Mouse (Mus musculus): ENCODE data around the gene Prss27. TPM values are rescaled to one million over a fixed set of nuclear protein-coding genes. Genes with fewer than 3 reads are reported as not detected.
"Not testable (repeated sequence)": the region's sequence is repeated elsewhere in the genome, so short reads cannot be mapped to it uniquely, and the experiment has no call there.

The Prss27 gene
- polyA plus RNA-seq, 1 experiment, result not detected

DNA sequence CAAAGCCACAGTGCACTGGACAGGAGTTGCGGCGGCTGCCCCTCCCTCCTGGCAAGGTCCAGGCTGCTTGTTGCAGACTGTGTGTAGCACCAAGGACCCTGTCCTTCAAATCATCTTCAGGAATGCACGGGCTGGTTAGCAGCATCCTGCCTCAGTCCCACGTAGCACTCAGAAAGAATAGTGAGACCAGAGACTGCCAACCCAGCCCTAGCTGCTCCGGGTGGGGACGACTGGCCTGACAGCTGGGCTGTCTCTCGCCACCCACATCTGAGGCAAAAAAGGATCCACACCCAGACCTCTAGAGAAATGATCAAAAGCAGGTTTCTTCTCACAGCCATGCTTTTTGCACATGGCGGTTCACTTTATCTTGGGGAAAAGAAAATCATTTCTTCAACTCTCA is 11.1 kb downstream of the Prss27 start:
- no peaks in the 10 kb centered on the region for H3K9me3 ChIP-seq
- H3K36me3 ChIP-seq (replicated peaks; ENCODE audit: low read length), result peaks cover 70% of the 10 kb centered on the region
- no peak for TF ChIP-seq FLI1 (IDR thresholded peaks at IDR 0.05; ENCODE audit: low read length)
- no peak for TF ChIP-seq GATA1 (IDR thresholded peaks at IDR 0.05; ENCODE audit: borderline replicate concordance, low read length)
- H3K4me3 ChIP-seq (replicated peaks), result no peak overlapping the region
- H3K4me1 ChIP-seq, result peaks cover 15% of the 10 kb centered on the region
- H3K27me3 ChIP-seq (replicated peaks), result peaks cover 2% of the 10 kb centered on the region

DNA sequence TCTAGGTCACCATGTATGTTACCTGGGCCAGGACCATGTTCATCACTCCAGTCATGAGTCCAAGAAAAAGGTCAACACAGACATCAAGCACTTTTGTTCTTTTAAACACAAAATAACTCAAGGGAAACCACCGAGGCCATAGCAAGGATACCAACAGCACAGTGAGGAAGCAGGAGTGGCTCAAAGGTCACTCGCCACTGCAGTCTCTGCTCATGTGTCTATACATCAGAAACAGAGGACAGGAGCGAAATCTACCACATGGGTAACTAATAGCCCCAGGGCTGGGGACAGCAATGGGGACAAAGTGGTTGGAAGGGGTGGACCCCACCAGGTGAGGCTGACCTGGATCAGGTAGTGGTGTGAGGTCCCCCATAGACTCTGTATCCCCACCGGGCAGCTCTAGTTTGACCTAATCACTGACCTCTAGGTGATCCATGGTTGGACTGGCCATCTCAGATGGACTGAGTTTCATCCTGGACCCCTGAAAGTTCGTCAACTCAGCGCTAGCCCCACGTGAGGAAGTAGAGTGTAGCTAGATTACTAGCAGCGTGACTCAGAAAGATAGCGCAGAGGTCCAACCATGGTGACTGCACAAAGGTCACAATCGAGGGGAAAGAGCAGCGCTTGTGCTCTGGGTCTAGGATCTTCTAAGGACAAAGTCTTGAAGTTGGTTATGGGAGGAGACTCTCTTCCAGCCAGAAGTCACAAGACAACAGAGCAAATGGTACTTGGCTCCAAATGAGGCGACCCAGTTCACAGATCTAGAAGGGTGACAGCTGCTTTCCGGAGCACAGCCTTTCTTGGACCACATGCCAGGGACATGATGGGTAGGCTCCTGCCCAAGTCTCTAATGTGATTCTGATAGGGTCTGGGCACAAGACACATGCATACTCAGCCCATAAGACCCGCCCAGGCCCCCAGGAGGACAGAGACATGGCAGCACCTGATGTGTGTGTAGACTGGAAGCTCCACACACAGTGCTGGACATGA is 19.0 kb downstream of the Prss27 start:
- no peaks in the 10 kb centered on the region for H3K9me3 ChIP-seq
- no peak for TF ChIP-seq GATA1 (IDR thresholded peaks at IDR 0.05; ENCODE audit: borderline replicate concordance, low read length)
- TF ChIP-seq FLI1 (IDR thresholded peaks at IDR 0.05; ENCODE audit: low read length), result no peak
- peaks cover 22% of the 10 kb centered on the region for H3K4me1 ChIP-seq
- H3K4me3 ChIP-seq (replicated peaks), result no peak overlapping the region
- no peaks in the 10 kb centered on the region for H3K27me3 ChIP-seq (replicated peaks)
- peaks cover 90% of the 10 kb centered on the region for H3K36me3 ChIP-seq (replicated peaks; ENCODE audit: low read length)

- peaks cover 30% of the 10 kb centered on the region for H3K4me1 ChIP-seq
- peaks cover 90% of the 10 kb centered on the region for H3K36me3 ChIP-seq (replicated peaks; ENCODE audit: low read length)
- H3K4me3 ChIP-seq (replicated peaks), result no peak overlapping the region
- no peaks in the 10 kb centered on the region for H3K27me3 ChIP-seq (replicated peaks)
- TF ChIP-seq FLI1 (IDR thresholded peaks at IDR 0.05; ENCODE audit: low read length) (no peak), GATA1 (IDR thresholded peaks at IDR 0.05; ENCODE audit: borderline replicate concordance, low read length) (no peak)
- no peaks in the 10 kb centered on the region for H3K9me3 ChIP-seq
These were observed 19.8 kb downstream of the Prss27 start for GRCm38 (mm10) chr17:24057730-24058245.

DNA sequence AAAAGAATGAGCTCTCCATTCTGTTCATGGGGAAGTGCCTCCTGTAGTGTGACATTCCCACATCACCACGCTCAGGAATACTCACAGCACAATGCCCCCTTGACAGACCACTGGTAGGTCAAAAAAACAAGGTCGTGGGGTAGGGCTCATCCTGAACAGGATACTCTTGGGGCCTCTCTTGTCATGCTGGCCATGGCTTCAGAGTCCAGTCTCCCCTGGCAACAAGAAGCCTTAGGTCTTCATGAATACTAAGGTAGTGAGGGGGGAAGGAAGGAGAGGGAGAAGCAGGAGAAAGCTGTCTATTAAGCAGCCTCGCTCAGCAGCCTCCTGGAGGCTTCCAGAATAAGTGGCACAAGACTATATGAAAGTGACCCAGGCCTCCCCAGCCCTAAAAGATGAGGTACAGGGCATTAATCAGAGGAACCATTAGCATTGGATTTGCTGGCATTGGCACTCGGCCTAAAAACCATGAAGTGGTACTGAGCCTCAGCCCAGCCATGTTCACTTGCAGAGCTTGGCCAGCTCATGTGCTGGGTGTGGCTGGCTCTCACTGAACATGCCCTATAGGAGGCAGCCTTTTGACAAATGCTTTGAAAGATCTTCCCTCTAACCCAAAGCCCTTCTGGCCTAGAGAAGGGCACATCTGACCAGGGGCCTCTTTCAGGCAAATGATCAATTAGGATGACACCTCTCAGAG is 24.7 kb downstream of the Prss27 start:
- no peaks in the 10 kb centered on the region for H3K27me3 ChIP-seq (replicated peaks)
- peaks cover 81% of the 10 kb centered on the region for H3K36me3 ChIP-seq (replicated peaks; ENCODE audit: low read length)
- TF ChIP-seq GATA1 (IDR thresholded peaks at IDR 0.05; ENCODE audit: borderline replicate concordance, low read length), result no peak
- TF ChIP-seq FLI1 (IDR thresholded peaks at IDR 0.05; ENCODE audit: low read length), result no peak
- peaks cover 45% of the 10 kb centered on the region for H3K4me1 ChIP-seq
- no peak overlapping the region for H3K4me3 ChIP-seq (replicated peaks)
- no peaks in the 10 kb centered on the region for H3K9me3 ChIP-seq

DNA sequence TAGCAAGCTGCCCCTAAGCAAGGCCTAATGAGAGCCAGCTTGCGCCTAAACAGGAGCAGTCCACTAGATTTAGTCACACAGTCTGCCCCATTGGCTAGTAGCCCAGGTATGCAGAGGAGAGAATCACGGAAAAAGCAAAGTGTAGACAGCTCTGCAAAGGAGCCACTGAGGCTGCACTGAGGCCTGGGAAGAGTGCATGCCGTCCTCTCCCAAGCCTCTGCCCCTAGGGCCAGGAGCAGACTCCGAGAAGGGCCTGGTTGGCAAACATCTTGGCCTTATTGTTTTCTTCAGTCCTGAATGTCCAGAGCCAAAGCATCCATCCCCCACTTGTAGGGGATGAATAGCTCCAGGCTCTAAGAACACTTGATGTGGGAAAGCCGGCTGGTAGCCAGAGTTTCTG is 30.3 kb downstream of the Prss27 start:
- H3K4me1 ChIP-seq, result peaks cover 54% of the 10 kb centered on the region
- H3K36me3 ChIP-seq (replicated peaks; ENCODE audit: low read length), result peaks cover 59% of the 10 kb centered on the region
- TF ChIP-seq FLI1 (IDR thresholded peaks at IDR 0.05; ENCODE audit: low read length), result no peak
- no peak for TF ChIP-seq GATA1 (IDR thresholded peaks at IDR 0.05; ENCODE audit: borderline replicate concordance, low read length)

DNA sequence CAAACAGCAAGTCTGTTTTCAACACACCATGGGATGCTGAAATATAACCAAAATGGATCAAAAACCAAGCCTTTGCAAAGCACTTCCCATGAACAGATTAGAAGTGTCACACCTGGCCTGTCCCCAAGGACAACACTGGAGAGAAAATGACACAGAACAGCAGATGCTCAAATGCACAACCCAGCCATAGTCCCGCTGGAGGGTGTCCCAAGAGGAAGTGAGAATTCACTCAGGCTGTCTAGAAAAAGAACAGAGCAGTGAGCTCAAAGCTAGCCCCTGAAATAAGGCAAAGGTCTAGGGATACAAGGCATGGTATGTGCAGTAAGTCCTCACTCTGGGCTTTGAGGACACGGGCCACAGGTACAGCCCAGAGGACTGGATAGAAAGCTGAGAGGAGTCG is 31.6 kb downstream of the Prss27 start:
- Histone ChIP-seq H3K4me3 (replicated peaks) (no peak overlapping the region), H3K36me3 (replicated peaks; ENCODE audit: low read length) (peaks cover 53% of the 10 kb centered on the region), H3K9me3 (no peaks in the 10 kb centered on the region), H3K27me3 (replicated peaks) (no peaks in the 10 kb centered on the region), H3K4me1 (peaks cover 42% of the 10 kb centered on the region)
- TF ChIP-seq GATA1 (IDR thresholded peaks at IDR 0.05; ENCODE audit: borderline replicate concordance, low read length), result no peak
- TF ChIP-seq FLI1 (IDR thresholded peaks at IDR 0.05; ENCODE audit: low read length), result no peak

More for the DNA sequence above, 30.3 kb downstream of the Prss27 start:
- Histone ChIP-seq H3K4me3 (replicated peaks) (no peak overlapping the region), H3K9me3 (no peaks in the 10 kb centered on the region), H3K27me3 (replicated peaks) (no peaks in the 10 kb centered on the region)

DNA sequence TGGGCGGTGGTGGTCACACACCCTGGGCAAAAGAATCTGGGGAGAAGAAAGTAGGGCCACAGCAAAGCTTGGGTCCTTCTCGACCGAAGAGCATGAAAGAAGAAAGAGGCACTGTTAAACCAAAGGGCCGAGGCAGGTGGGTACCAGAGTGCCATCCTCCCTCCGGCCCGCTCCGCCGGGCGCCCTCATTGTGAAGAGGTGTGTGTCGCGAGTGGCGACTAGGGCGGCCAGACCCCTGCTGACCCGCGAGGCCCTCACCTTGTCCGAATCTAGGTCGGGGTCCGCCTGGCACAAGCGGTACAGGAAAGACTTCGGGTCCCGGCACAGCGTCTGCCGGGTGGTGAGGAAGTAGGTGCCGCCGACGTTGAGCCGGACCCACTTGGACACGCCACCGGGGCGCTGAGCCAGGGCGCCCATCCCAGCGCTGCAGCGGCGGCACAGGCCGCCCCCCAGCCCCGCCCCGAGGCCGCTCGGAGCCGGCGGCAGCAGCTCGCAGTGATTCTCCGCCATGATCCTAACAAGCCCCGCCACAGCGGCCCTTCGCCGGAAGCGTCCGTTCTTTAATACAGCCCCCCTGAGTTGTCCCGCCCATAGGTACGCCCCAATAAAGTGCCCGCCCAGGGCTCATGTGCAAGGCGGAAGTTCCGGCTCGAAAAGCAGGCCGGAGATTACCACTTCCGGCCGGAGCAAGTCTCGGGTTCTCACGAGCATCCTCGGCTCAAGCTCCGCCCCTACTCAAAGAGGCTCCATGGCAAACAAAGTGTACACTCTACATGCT is 35.2 kb downstream of the Prss27 start, which contains the start of gene Kctd5:
Gene Kctd5 (minus strand): TSS at position 567 of the 778 bp plus-strand sequence.
- H3K27me3 ChIP-seq (replicated peaks), result no peaks in the 10 kb centered on the region
- H3K4me3 ChIP-seq (replicated peaks), result peak within 1 kb of the TSS; percentile 97
- peak; percentile 68; the same call in 1 of the 2 replicates for TF ChIP-seq FLI1 (IDR thresholded peaks at IDR 0.05; ENCODE audit: low read length)
- no peak for TF ChIP-seq GATA1 (IDR thresholded peaks at IDR 0.05; ENCODE audit: borderline replicate concordance, low read length)
- H3K4me1 ChIP-seq, result peaks cover 34% of the 10 kb centered on the region
- peaks cover 54% of the 10 kb centered on the region for H3K36me3 ChIP-seq (replicated peaks; ENCODE audit: low read length)
- no peaks in the 10 kb centered on the region for H3K9me3 ChIP-seq

- Histone ChIP-seq H3K27me3 (replicated peaks) (no peaks in the 10 kb centered on the region), H3K9me3 (no peaks in the 10 kb centered on the region), H3K4me1 (peaks cover 9% of the 10 kb centered on the region), H3K4me3 (replicated peaks) (no peak overlapping the region), H3K36me3 (replicated peaks; ENCODE audit: low read length) (peaks cover 71% of the 10 kb centered on the region)
- TF ChIP-seq FLI1 (IDR thresholded peaks at IDR 0.05; ENCODE audit: low read length), result no peak
These were observed 39.2 kb downstream of the Prss27 start for GRCm38 (mm10) chr17:24077101-24077500.

DNA sequence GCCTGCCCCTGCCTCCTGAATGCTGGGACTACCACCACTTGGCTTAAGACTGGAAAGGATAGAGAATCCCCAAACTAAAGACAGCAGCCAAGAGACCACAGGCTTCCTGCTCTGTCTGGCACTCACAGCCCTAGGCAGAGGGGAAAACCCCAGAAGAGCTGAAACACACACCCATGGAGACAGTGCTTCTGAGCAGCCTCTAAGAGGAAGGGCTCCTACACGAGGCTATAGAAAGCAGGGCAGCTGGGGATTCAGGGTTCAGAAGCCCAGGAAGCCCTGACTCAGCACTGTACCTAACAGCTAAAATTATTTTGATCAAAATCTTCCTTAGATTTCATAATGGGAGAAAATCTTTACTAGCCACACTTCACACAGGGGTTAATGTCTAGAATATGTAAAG is 46.6 kb downstream of the Prss27 start:
- peaks cover 90% of the 10 kb centered on the region for H3K36me3 ChIP-seq (replicated peaks; ENCODE audit: low read length)

DNA sequence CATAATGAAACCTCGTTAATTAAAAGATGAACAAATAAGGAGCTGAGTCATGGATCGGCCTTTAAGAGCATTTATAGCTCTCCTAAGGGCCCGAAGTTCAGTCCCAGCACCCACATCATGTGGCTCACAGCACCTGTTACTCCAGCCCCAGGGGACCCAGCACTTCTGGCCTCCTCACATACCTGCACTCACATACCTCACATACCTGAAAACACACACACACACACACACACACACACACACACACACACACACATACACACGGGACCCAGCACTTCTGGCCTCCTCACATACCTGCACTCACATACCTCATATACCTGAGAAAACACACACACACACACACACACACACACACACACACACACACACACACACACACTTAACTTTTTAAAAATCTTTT is 48.5 kb downstream of the Prss27 start:
- Histone ChIP-seq H3K36me3 (replicated peaks; ENCODE audit: low read length) (peaks cover 90% of the 10 kb centered on the region), H3K4me1 (peaks cover 39% of the 10 kb centered on the region)
- not testable (repeated sequence) for H3K9me3 ChIP-seq; H3K27me3 ChIP-seq (replicated peaks); H3K4me3 ChIP-seq (replicated peaks)

More for the DNA sequence above, 46.6 kb downstream of the Prss27 start:
- H3K9me3 ChIP-seq, result peaks cover 6% of the 10 kb centered on the region; the same call in 1 of the 2 replicates
- TF ChIP-seq FLI1 (IDR thresholded peaks at IDR 0.05; ENCODE audit: low read length), result no peak
- no peak for TF ChIP-seq GATA1 (IDR thresholded peaks at IDR 0.05; ENCODE audit: borderline replicate concordance, low read length)
- no peak overlapping the region for H3K4me3 ChIP-seq (replicated peaks)
- H3K27me3 ChIP-seq (replicated peaks), result no peaks in the 10 kb centered on the region
- H3K4me1 ChIP-seq, result peaks cover 28% of the 10 kb centered on the region

Measured in megakaryocyte, embryonic 14.5 days (primary cell).